Mouse (Mus musculus): ENCODE results near the gene Mgat5.

The Mgat5 gene

GRCm38 (mm10) chr1:127217665-127218064 is 12.8 kb downstream of the Mgat5 start:
- DNase-seq (ENCODE audit: low read depth, low spot score), result no peak

GRCm38 (mm10) chr1:127218182-127218581 is 13.4 kb downstream of the Mgat5 start:
- DNase-seq (ENCODE audit: low read depth, low spot score), result no peak

- no peak for DNase-seq (ENCODE audit: low read depth, low spot score)
Measured at GRCm38 (mm10) chr1:127219161-127219560, 14.3 kb downstream of the Mgat5 start.

- no peak for DNase-seq (ENCODE audit: low read depth, low spot score)
Measured at GRCm38 (mm10) chr1:127219621-127220020, 14.8 kb downstream of the Mgat5 start.

GRCm38 (mm10) chr1:127221998-127222736 is 17.4 kb downstream of the Mgat5 start:
- no peak for DNase-seq (ENCODE audit: low read depth, low spot score)

- no peak for DNase-seq (ENCODE audit: low read depth, low spot score)
Measured at GRCm38 (mm10) chr1:127225060-127225459, 20.2 kb downstream of the Mgat5 start.

- no peak for DNase-seq (ENCODE audit: low read depth, low spot score)
Measured at GRCm38 (mm10) chr1:127229011-127229410, 24.2 kb downstream of the Mgat5 start.

GRCm38 (mm10) chr1:127230468-127230867 is 25.7 kb downstream of the Mgat5 start:
- no peak for DNase-seq (ENCODE audit: low read depth, low spot score)

- no peak for DNase-seq (ENCODE audit: low read depth, low spot score)
Measured at GRCm38 (mm10) chr1:127233191-127233651, 28.4 kb downstream of the Mgat5 start.

GRCm38 (mm10) chr1:127235157-127235556 is 30.3 kb downstream of the Mgat5 start:
- DNase-seq (ENCODE audit: low read depth, low spot score), result no peak

- DNase-seq (ENCODE audit: low read depth, low spot score), result no peak
Measured at GRCm38 (mm10) chr1:127236396-127236795, 31.6 kb downstream of the Mgat5 start.

GRCm38 (mm10) chr1:127238871-127239314 is 34.1 kb downstream of the Mgat5 start:
- DNase-seq (ENCODE audit: low read depth, low spot score), result no peak

- DNase-seq (ENCODE audit: low read depth, low spot score), result no peak
Measured at GRCm38 (mm10) chr1:127239914-127240313, 35.1 kb downstream of the Mgat5 start.

GRCm38 (mm10) chr1:127242151-127242887 is 37.5 kb downstream of the Mgat5 start:
- DNase-seq (ENCODE audit: low read depth, low spot score), result no peak

GRCm38 (mm10) chr1:127242888-127243588 is 38.2 kb downstream of the Mgat5 start:
- no peak for DNase-seq (ENCODE audit: low read depth, low spot score)

- no peak for DNase-seq (ENCODE audit: low read depth, low spot score)
Measured at GRCm38 (mm10) chr1:127244054-127244770, 39.4 kb downstream of the Mgat5 start.

- no peak for DNase-seq (ENCODE audit: low read depth, low spot score)
Measured at GRCm38 (mm10) chr1:127246158-127246557, 41.3 kb downstream of the Mgat5 start.

GRCm38 (mm10) chr1:127248433-127248832 is 43.6 kb downstream of the Mgat5 start:
- no peak for DNase-seq (ENCODE audit: low read depth, low spot score)

GRCm38 (mm10) chr1:127249621-127250020 is 44.8 kb downstream of the Mgat5 start:
- no peak for DNase-seq (ENCODE audit: low read depth, low spot score)

- no peak for DNase-seq (ENCODE audit: low read depth, low spot score)
Measured at GRCm38 (mm10) chr1:127250313-127250712, 45.5 kb downstream of the Mgat5 start.

- DNase-seq (ENCODE audit: low read depth, low spot score), result no peak
Measured at GRCm38 (mm10) chr1:127251751-127252150, 46.9 kb downstream of the Mgat5 start.

- DNase-seq (ENCODE audit: low read depth, low spot score), result no peak
Measured at GRCm38 (mm10) chr1:127257005-127257404, 52.2 kb downstream of the Mgat5 start.

Measured in retina, postnatal 7 days (tissue).